Mouse (Mus musculus) hindbrain, embryonic 16.5 days (tissue): ENCODE measurements at regions not wholly inside any gene's neighbourhood (a gene's known extent, or its start where the extent isn't known, plus 50 kb on each side); places are given as distances from the start of the nearest gene placed in this dataset.

Experiments
- ATAC-seq: fragments of 200-750 bp; cut with Nextera tagmentation; 2 replicates; pipeline ENCODE4 v1.8.0; 2017; ENCODE audit warnings: moderate TSS enrichment, moderate library complexity
- H3K27ac ChIP-seq: fragments of 300-500 bp; sonication (generic); 2 replicates; pipeline ENCODE4 v1.5.1; 2014; ENCODE audit warnings: low read depth, mild to moderate bottlenecking, control low read depth, low read length, moderate library complexity
- H3K27me3 ChIP-seq: fragments of 300-500 bp; sonication (generic); replicated peaks from 2 replicates; pipeline ENCODE4 v1.6.1; 2014; ENCODE audit warnings: low read length; ENCODE audit not compliant: control insufficient read depth, insufficient read depth
- H3K36me3 ChIP-seq: fragments of 300-500 bp; sonication (generic); 2 replicates; pipeline ENCODE4 v1.6.1; 2014; ENCODE audit warnings: mild to moderate bottlenecking, low read length, moderate library complexity, mixed read lengths; ENCODE audit not compliant: control insufficient read depth, insufficient read depth
- H3K4me1 ChIP-seq: fragments of 300-500 bp; sonication (generic); 2 replicates; pipeline ENCODE4 v1.6.1; 2014; ENCODE audit warnings: low read depth, low read length; ENCODE audit not compliant: control insufficient read depth, insufficient read depth
- H3K4me2 ChIP-seq: fragments of 300-500 bp; sonication (generic); 2 replicates; pipeline ENCODE4 v1.6.1; 2014; ENCODE audit warnings: mild to moderate bottlenecking, low read length, control low read depth, moderate library complexity
- H3K4me3 ChIP-seq: fragments of 300-500 bp; sonication (generic); 2 replicates; pipeline ENCODE4 v1.5.1; 2014; ENCODE audit warnings: mild to moderate bottlenecking, low read length, control low read depth, moderate library complexity
- H3K9ac ChIP-seq: fragments of 300-500 bp; sonication (generic); 2 replicates; pipeline ENCODE4 v1.6.1; 2014; ENCODE audit warnings: low read depth, mild to moderate bottlenecking, control low read depth, low read length, moderate library complexity
- H3K9me3 ChIP-seq: fragments of 300-500 bp; sonication (generic); 2 replicates; pipeline ENCODE4 v1.6.1; 2014; ENCODE audit warnings: mild to moderate bottlenecking, low read length, moderate library complexity; ENCODE audit not compliant: control insufficient read depth
- WGBS: fragments of 180-500 bp; shearing (Covaris S2); extraction: QIAGEN DNeasy Blood & Tissue Kit; methylation state at CpG from one replicate; pipeline ENCODE4 v1.1.7; 2014; 5-methylcytosine and 5-hydroxymethylcytosine counted together

DNA sequence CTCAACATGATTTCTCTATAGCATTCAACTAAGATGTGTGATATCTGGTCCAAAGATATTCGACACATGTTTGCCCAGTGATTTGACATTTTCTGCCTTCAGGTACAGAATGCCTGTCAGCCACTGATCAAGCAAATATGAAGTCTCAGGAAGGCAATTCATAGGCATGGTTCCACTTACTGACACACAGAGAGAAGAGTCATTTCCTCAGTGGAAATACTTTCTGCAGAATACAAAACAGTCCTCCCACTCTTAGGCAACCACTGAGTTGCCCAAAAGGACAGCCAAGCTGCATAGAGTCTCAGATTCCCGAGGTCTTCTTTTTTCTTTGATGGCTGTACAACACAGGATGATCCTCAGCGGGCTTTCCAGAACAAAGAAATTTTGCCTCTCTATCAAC lies 110.9 kb downstream of the Ndufa4 start:
- 72% methylated on average over 3 of the region's 3 CpGs for WGBS
- Histone ChIP-seq H3K27me3 (no peaks in the 10 kb centered on the region), H3K4me3 (no peak overlapping the region), H3K27ac (no peak overlapping the region), H3K36me3 (no peaks in the 10 kb centered on the region), H3K9ac (no peak overlapping the region), H3K4me2 (no peak overlapping the region), H3K9me3 (no peaks in the 10 kb centered on the region), H3K4me1 (no peaks in the 10 kb centered on the region)
- ATAC-seq: no peak

GRCm38 (mm10) chr6:11793366-11793765 lies 113.9 kb downstream of the Ndufa4 start:
- Histone ChIP-seq H3K4me1 (no peaks in the 10 kb centered on the region), H3K27ac (no peak overlapping the region), H3K36me3 (no peaks in the 10 kb centered on the region), H3K27me3 (no peaks in the 10 kb centered on the region), H3K9ac (no peak overlapping the region), H3K9me3 (no peaks in the 10 kb centered on the region), H3K4me3 (no peak overlapping the region), H3K4me2 (no peak overlapping the region; the same call in 1 of the 2 replicates)
- ATAC-seq: peak; percentile 79
- WGBS: 24% methylated on average over 8 of the region's 8 CpGs

- Histone ChIP-seq H3K27ac (no peak overlapping the region), H3K4me1 (no peaks in the 10 kb centered on the region), H3K9me3 (no peaks in the 10 kb centered on the region), H3K4me3 (no peak overlapping the region), H3K27me3 (no peaks in the 10 kb centered on the region), H3K9ac (no peak overlapping the region), H3K36me3 (no peaks in the 10 kb centered on the region), H3K4me2 (no peak overlapping the region)
- WGBS: 91% methylated on average over 3 of the region's 3 CpGs
- no peak for ATAC-seq
Observed at GRCm38 (mm10) chr6:11792186-11792585, 115.1 kb downstream of the Ndufa4 start.

- no peak overlapping the region for H3K4me2 ChIP-seq
- H3K4me1 ChIP-seq: no peaks in the 10 kb centered on the region
- no peaks in the 10 kb centered on the region for H3K27me3 ChIP-seq
- no peak overlapping the region for H3K27ac ChIP-seq
- no peaks in the 10 kb centered on the region for H3K9me3 ChIP-seq
- H3K4me3 ChIP-seq: no peak overlapping the region
- H3K9ac ChIP-seq: no peak overlapping the region
- 71% methylated on average over 3 of the region's 3 CpGs for WGBS
- no peaks in the 10 kb centered on the region for H3K36me3 ChIP-seq
- ATAC-seq: no peak
Observed at GRCm38 (mm10) chr6:11791056-11791455, 116.2 kb downstream of the Ndufa4 start.

DNA sequence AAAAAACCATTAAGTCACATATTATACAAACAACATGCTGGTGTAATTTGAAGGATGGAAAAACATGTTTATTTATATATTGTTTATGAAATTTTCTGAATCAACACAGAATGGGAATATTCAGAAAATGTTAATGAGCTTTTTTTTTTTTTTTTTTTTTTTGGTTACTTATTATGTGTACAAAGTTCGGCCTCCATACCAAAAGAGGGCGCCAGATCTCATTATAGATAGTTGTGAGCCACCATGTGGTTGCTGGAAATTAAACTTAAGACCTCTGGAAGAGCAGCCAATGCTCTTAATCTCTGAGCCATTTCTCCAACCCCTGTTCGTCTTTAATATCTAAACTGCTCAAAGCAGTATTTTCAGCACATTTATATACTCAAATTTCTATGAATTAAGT lies 133.3 kb downstream of the Ndufa4 start:
- Histone ChIP-seq H3K36me3 (no peaks in the 10 kb centered on the region), H3K4me3 (no peak overlapping the region), H3K27ac (no peak overlapping the region), H3K4me2 (no peak overlapping the region), H3K4me1 (no peaks in the 10 kb centered on the region), H3K27me3 (no peaks in the 10 kb centered on the region), H3K9me3 (no peaks in the 10 kb centered on the region), H3K9ac (no peak overlapping the region)
- ATAC-seq: no peak
- WGBS: 92% methylated on average over 3 of the region's 3 CpGs

DNA sequence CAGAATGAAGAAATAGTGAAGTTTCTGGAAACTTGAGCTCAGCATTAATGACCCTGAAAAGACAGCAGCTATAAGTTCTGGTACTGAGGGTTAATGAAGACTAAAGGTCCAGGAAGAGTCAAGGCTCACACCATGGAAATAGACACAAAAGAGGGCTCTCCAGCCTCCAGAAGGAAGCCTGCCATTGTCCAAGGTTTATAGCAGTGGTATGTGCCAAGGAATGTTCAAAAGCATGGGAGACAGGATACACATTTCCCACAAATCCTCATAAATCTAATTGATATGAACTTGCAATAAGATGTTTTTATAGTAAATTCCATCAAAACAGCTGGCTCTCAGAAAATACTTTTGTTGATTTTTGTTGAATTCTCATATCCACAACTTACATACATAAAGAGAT lies 144.4 kb downstream of the Ndufa4 start:
- no peaks in the 10 kb centered on the region for H3K27me3 ChIP-seq
- H3K9me3 ChIP-seq: no peaks in the 10 kb centered on the region
- no peak overlapping the region for H3K9ac ChIP-seq
- no peaks in the 10 kb centered on the region for H3K36me3 ChIP-seq
- H3K4me3 ChIP-seq: no peak overlapping the region
- H3K4me1 ChIP-seq: no peaks in the 10 kb centered on the region
- no peak overlapping the region for H3K27ac ChIP-seq
- ATAC-seq: no peak
- no peak overlapping the region for H3K4me2 ChIP-seq

DNA sequence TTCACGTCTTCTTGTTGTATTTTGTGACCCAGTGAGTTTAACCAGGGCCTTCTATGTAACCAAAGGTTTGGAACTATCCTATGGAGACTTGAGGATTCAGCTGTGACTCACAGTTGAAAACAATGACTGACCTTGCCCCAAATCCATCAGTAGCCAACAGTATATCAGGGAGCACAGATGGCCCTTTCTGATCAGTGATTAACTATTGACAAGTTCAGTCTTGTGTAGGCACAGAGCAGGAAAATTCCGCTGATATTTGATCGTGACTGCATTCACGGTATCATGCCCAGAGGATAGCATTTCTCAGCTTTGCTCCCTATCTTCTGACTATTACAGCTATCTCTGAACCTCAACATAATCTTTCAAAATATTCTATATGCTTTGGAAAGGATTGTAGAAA lies 169.6 kb downstream of the Ndufa4 start:
- no peak overlapping the region for H3K4me3 ChIP-seq
- ATAC-seq: no peak
- 86% methylated on average over 4 of the region's 4 CpGs for WGBS

GRCm38 (mm10) chr6:11731126-11731525 lies 176.2 kb downstream of the Ndufa4 start:
- Histone ChIP-seq H3K4me2 (no peak overlapping the region), H3K4me3 (no peak overlapping the region), H3K27me3 (no peaks in the 10 kb centered on the region), H3K36me3 (no peaks in the 10 kb centered on the region), H3K9ac (no peak overlapping the region), H3K4me1 (no peaks in the 10 kb centered on the region), H3K9me3 (no peaks in the 10 kb centered on the region), H3K27ac (no peak overlapping the region)
- ATAC-seq: no peak

More for the DNA sequence above, 169.6 kb downstream of the Ndufa4 start:
- no peaks in the 10 kb centered on the region for H3K27me3 ChIP-seq
- H3K4me1 ChIP-seq: no peaks in the 10 kb centered on the region
- no peak overlapping the region for H3K4me2 ChIP-seq
- no peaks in the 10 kb centered on the region for H3K9me3 ChIP-seq
- no peak overlapping the region for H3K9ac ChIP-seq
- H3K36me3 ChIP-seq: no peaks in the 10 kb centered on the region
- H3K27ac ChIP-seq: no peak overlapping the region

GRCm38 (mm10) chr6:11730667-11731066 lies 176.6 kb downstream of the Ndufa4 start:
- no peaks in the 10 kb centered on the region for H3K9me3 ChIP-seq
- no peaks in the 10 kb centered on the region for H3K4me1 ChIP-seq
- H3K27ac ChIP-seq: no peak overlapping the region
- H3K36me3 ChIP-seq: no peaks in the 10 kb centered on the region
- H3K4me2 ChIP-seq: no peak overlapping the region
- H3K4me3 ChIP-seq: no peak overlapping the region
- no peak for ATAC-seq
- 63% methylated on average over 2 of the region's 2 CpGs for WGBS
- H3K9ac ChIP-seq: no peak overlapping the region
- H3K27me3 ChIP-seq: no peaks in the 10 kb centered on the region

GRCm38 (mm10) chr6:11727806-11728205 lies 179.5 kb downstream of the Ndufa4 start:
- Histone ChIP-seq H3K27me3 (no peaks in the 10 kb centered on the region), H3K27ac (no peak overlapping the region), H3K4me2 (no peak overlapping the region), H3K4me1 (no peaks in the 10 kb centered on the region), H3K4me3 (no peak overlapping the region), H3K36me3 (no peaks in the 10 kb centered on the region), H3K9ac (no peak overlapping the region), H3K9me3 (no peaks in the 10 kb centered on the region)
- no peak for ATAC-seq
- 88% methylated on average over 1 of the region's 1 CpGs for WGBS
